Mouse (Mus musculus) testis, adult 2 months (tissue): ENCODE measurements at regions not wholly inside any gene's neighbourhood (a gene's known extent, or its start where the extent isn't known, plus 50 kb on each side); places are given as distances from the start of the nearest gene placed in this dataset.
"Not testable (repeated sequence)": the region's sequence is repeated elsewhere in the genome, so short reads cannot be mapped to it uniquely, and the experiment has no call there.

ENCODE experiments used
- H3K27ac ChIP-seq: fragments of 200-500 bp; 2 replicates; pipeline ENCODE4 v1.5.1; 2012; ENCODE audit warnings: low read depth, low read length; ENCODE audit not compliant: control insufficient read depth, insufficient read depth
- H3K27me3 ChIP-seq: fragments of 200-500 bp; 2 replicates; pipeline ENCODE4 v1.6.1; 2012; ENCODE audit warnings: mild to moderate bottlenecking, low read length, moderate library complexity; ENCODE audit not compliant: control insufficient read depth, insufficient read depth
- H3K36me3 ChIP-seq: fragments of 200-500 bp; 2 replicates; pipeline ENCODE4 v1.6.1; 2012; ENCODE audit warnings: mild to moderate bottlenecking, low read length; ENCODE audit not compliant: control insufficient read depth, insufficient read depth
- H3K4me1 ChIP-seq: fragments of 200-500 bp; 2 replicates; pipeline ENCODE4 v1.6.1; 2012; ENCODE audit warnings: low read length; ENCODE audit not compliant: control insufficient read depth, insufficient read depth
- H3K4me3 ChIP-seq: fragments of 200-500 bp; 2 replicates; pipeline ENCODE4 v1.5.1; 2012; ENCODE audit warnings: low read depth, mild to moderate bottlenecking, low read length, moderate library complexity, mixed read lengths; ENCODE audit not compliant: control insufficient read depth
- CTCF ChIP-seq: fragments of 200-500 bp; IDR thresholded peaks from 2 replicates; pipeline ENCODE4 v1.5.1; 2012; ENCODE audit warnings: low read depth, mild to moderate bottlenecking, inconsistent platforms, low read length, moderate library complexity; ENCODE audit not compliant: control insufficient read depth, insufficient read depth, insufficient replicate concordance
- POLR2A ChIP-seq: fragments of 200-500 bp; IDR thresholded peaks from 2 replicates; pipeline ENCODE4 v1.6.1; 2012; ENCODE audit warnings: low read depth, mild to moderate bottlenecking, inconsistent platforms, low read length, moderate library complexity; ENCODE audit not compliant: control insufficient read depth

DNA sequence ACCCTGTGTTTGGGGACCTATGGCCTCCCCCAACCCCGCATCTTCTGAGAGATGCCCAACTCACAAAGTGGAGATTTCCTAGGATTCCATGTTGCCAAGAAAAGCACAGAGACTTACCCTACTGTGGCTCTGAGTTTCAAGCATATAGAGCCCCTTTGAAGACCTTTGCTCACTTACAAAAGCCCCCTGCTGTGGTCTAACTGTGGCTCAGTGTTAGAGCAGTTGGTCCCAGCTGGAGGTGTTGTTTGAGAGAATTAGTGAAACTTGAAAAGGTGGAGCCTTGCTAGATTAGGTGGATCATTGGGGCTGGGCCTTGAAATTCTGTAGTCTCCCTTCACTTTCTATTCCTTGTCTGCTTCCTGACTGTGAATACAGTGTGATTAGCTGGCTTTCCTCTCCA is 66.6 kb upstream of the Galnt18 start:
- Histone ChIP-seq H3K4me1 (no peaks in the 10 kb centered on the region), H3K36me3 (no peaks in the 10 kb centered on the region), H3K4me3 (no peak overlapping the region), H3K27ac (no peak overlapping the region), H3K27me3 (no peaks in the 10 kb centered on the region)
- TF ChIP-seq CTCF, result no peak
- no peak for TF ChIP-seq POLR2A

DNA sequence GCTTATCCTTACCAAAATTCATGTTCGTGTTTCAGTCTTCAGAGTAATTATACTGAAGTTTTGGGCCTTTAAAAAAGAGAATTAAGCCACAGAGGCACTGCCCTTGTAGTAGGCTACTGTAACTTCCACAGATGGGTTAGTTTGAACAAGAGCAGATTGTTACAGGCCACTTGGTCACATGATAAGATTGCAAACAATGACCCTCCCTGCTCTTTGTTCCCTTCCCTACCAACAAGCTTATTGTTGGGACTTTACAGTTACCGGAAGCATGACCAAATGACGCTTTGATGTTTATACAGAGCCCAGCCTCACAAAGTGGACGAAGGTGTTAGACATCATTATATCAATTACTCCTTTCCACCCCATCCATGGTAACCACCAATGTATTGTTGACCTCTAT is 63.9 kb upstream of the Galnt18 start:
- H3K36me3 ChIP-seq, result no peaks in the 10 kb centered on the region
- TF ChIP-seq CTCF, result no peak
- no peak for TF ChIP-seq POLR2A
- no peak overlapping the region for H3K4me3 ChIP-seq
- H3K4me1 ChIP-seq, result no peaks in the 10 kb centered on the region
- no peak overlapping the region for H3K27ac ChIP-seq
- no peaks in the 10 kb centered on the region for H3K27me3 ChIP-seq

GRCm38 (mm10) chr7:111840826-111841225 is 61.0 kb upstream of the Galnt18 start:
- Histone ChIP-seq H3K36me3 (no peaks in the 10 kb centered on the region), H3K27ac (no peak overlapping the region), H3K4me3 (no peak overlapping the region), H3K27me3 (no peaks in the 10 kb centered on the region), H3K4me1 (no peaks in the 10 kb centered on the region)
- no peak for TF ChIP-seq POLR2A
- TF ChIP-seq CTCF, result no peak

GRCm38 (mm10) chr7:111838162-111838561 is 58.4 kb upstream of the Galnt18 start:
- Histone ChIP-seq H3K4me3 (no peak overlapping the region), H3K4me1 (no peaks in the 10 kb centered on the region), H3K36me3 (no peaks in the 10 kb centered on the region), H3K27ac (no peak overlapping the region), H3K27me3 (no peaks in the 10 kb centered on the region)
- TF ChIP-seq POLR2A (no peak), CTCF (no peak)

DNA sequence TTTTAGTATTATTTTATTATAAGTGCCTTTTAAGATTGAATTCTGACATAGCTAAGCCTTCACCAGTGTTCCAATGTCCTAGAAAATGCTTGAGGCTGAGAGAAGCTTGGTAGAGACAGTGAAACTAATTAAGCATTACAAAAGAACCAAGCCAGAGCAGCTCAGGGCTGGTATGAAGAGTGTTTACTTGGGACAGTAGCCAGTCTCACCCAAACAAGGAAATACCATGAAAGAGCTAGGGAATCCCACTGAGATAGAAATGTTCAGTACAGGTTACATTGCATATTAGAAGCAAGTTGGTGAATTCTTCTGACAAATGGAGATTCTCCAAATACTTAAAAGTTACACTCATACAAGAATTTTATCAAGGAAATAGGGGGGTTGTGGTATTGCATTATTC is 54.6 kb upstream of the Galnt18 start:
- H3K4me3 ChIP-seq, H3K36me3 ChIP-seq, H3K27ac ChIP-seq, H3K4me1 ChIP-seq, H3K27me3 ChIP-seq: not testable (repeated sequence)

DNA sequence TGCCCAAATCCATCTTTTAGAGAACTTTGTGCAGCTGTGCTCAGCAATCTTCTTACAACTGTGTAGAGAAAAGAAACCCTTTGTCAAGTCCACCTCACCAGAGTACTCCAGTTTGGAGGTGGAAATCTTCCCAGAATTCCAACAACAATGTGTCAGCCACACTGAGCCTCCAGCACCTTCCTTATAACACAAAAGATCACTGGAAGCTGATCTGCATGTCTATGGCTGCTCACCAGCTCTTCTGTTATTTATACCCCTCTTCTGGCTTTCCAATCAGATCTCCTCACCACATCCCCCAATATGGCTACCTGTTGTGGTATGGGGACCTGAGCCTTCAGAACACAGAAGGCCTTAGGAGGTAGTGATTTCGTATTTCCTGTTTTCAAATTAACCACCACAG is 50.2 kb upstream of the Galnt18 start:
- TF ChIP-seq CTCF (no peak), POLR2A (no peak)
- no peaks in the 10 kb centered on the region for H3K4me1 ChIP-seq
- no peak overlapping the region for H3K4me3 ChIP-seq
- H3K27me3 ChIP-seq, result no peaks in the 10 kb centered on the region
- no peaks in the 10 kb centered on the region for H3K36me3 ChIP-seq
- H3K27ac ChIP-seq, result no peak overlapping the region
